Mouse (Mus musculus): ENCODE data around the gene Pfas.
A peak's percentile ranks its signal among the peaks of the same experiment; 100 is the strongest.
"Not testable (repeated sequence)": the region's sequence is repeated elsewhere in the genome, so short reads cannot be mapped to it uniquely, and the experiment has no call there.

Gene Pfas

DNA sequence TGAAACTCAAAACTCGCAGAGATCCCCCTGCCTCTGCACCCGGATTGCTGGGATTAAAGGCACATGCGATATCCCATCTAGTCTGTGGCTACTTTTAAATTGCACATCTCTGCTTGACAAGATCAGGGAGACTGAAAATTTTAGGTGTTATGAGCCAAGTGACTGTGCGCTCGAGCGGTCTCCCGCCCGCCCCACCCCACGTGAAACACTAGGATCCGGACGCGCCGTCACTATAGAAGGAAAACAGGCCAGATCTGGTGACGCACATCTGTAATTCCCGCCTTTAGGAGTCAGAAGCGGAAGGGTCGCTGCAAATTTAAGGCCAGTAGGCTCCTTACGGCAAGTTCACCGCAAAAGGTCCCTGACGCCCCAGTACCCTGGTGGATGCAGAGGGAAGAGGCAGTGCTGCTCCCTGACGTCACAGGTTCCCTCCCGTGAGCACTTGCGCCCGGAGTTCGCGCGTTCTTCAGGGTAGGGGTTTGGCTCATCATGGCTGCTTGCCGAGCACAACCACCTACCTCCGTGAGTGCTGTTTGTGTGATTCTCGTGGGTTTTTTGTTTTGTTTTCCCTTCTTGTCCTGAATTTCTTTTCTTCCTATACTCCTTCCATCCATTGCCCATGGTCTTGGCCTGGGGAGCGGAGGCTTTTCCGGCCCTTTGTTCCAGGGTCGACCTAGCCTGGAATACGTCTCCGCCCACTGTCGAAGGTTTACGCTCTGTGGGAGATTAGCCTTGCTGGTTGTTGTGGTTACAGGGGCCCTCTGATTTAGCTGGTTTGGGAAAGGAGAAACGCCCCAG lies 7.6 kb upstream of the Pfas start, which contains the start of gene Ctc1:
Gene Ctc1, plus strand, starts transcription at position 268 of the 798 bp plus-strand sequence.
- peak; percentile 60 for DNase-seq (ENCODE audit: low spot score)

DNA sequence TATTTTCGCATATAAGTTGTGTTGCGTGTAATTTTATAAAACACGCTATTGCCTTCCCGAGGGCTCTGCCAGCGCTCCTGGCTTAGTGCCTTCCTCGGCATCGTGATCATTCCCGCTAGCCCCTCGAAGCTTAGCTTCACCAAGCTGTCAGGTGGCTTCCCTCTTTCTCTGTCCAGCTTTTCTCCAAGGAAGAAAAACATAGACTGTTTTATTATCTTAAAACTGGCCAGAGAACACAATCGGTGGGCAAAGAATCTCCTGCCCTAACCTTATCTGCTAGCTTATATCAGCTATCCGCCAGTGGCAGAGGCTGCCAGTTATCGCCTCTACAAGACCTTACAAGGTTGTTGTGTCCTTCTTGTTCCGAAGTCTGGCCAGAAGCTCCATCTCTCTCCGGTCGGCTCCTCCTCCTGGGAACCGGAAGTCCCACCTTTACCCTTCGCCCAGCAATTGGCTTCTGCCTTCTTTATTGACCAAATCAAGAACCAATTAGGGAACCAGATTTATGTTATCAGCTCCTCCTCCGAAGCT lies 3.9 kb upstream of the Pfas start:
- peak; percentile 52 for DNase-seq (ENCODE audit: low spot score)

DNA sequence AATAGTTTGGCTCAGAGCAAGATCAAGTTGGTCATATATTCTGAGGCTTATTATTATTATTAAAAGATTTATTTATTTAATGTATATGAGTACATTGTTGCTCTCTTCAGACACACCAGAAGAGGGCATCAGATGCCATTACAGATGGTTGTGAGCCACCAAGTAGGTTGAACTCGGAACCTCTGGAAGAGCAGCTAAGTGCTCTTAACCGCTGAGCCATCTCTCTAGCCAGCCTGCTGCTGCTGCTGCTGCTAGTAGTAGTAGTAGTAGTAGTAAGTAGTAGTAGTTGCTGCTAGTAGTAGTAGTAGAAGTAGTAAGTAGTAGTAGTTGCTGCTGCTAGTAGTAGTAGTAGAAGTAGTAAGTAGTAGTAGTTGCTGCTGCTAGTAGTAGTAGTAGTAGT lies 3.2 kb upstream of the Pfas start:
- not testable (repeated sequence) for DNase-seq (ENCODE audit: low spot score)

DNA sequence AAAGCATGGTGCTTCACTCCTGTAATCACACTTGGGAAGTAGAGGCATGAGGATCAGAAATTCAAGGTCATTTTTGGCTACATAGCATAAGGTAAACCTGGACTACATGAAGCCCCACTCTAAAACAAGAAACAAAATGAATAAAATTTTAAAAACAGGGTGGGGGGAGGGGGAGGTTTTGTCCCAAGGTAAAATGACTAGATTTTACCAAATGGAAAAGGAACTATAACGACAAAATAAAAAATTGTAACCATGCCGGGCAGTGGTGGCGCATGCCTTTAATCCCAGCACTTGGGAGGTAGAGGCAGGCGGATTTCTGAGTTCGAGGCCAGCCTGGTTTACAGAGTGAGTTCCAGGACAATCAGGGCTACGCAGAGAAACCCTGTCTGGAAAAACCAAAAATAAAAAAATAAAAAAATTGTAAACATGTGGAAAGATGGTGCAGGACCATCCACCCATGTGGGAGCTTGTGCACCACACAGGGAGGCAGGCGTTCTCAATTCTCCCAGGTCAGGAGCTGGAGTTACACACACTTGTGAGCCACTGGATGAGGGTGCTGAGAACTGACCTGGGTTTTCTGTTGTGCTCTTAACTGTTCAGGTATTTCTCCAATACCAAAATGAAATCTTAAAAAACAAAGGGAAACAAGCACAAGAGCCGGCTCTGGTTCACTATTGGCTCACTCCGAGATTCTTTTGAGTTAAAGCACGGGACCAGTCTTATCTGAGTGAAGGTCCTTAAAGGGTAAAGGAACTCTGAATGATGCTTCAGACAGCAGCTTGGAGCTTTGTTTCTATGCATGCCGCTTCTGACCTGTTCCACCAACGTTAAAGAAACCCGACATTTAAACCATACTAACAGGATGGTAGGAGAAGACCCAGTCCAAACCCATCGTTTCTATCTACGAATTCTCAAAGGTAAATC lies 2.4 kb upstream of the Pfas start:
- DNase-seq (ENCODE audit: low spot score), result no peak

DNA sequence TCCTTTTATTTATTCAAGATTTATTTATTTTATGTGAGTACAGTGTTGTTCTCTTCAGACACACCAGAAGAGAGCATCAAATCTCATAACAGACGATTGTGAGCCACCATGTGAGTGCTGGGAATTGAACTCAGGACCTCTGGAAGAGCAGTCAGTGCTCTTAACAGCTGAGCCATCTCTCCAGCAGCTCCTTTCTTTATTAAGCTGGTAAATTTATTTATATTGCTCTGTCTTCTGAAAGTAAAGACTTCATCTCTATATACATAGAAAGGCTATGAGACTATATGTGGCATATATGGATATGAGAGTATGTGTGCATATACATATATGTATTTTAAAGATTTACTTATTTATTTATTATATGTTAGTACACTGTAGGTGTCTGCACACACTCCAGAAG lies 1.2 kb upstream of the Pfas start:
- DNase-seq (ENCODE audit: low spot score), result no peak

DNA sequence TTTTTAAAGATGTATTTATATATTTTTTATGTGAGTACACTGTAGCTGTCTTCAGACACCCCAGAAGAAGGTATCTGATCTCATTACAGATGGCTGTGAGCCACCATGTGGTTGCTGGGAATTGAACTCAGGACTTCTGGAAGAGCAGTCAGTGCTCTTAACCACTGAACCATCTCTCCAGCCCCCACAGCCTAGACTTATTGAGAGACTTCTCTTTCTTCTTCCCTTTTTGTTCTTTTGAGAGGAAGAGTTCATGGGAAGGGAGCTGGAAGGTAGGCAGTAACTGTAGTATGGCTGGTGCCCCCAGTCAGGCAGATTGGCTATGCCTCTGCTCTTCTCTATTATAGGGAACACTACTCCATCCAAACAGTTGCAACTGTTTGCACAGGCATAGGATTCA lies 1.7 kb downstream of the Pfas start:
- not testable (repeated sequence) for DNase-seq (ENCODE audit: low spot score)

DNA sequence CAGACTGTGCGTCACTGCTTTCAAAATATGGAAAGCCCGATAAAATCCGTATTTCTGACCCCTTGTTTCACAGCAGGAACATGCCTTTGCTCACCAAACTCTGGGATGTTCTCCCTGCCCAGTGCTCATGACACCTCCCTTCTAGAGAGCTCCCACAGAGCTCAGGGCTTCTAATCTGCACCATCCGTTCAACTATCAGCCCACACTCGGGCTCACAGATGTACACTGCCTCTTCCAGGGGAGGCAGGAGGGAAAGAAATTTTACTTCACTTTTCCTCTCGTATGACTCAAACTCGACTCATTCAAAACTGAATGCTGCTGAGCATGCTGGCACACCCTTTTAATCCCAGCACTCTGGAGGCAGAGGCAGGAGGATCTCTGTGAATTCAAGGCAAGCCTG lies 3.1 kb downstream of the Pfas start:
- DNase-seq (ENCODE audit: low spot score), result no peak

DNA sequence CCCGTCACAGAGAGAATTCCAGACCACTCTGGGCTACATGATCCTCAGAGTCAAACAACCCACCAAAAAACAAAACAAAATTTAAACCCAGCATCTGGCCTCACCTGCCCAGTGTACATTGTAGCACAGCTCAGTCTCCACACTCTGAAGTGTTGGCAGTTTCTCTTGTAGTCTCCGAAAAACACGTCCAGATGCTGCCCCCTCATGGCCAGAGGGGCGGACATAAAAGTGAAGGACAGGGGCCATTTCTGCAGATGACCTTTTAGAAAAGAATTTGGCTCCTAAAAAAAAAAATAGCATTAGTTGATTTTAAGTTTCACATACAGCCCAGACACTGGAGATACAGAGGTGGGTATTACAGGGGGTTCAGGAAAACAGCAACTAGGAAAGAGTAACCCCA lies 4.7 kb downstream of the Pfas start:
- no peak for DNase-seq (ENCODE audit: low spot score)

DNA sequence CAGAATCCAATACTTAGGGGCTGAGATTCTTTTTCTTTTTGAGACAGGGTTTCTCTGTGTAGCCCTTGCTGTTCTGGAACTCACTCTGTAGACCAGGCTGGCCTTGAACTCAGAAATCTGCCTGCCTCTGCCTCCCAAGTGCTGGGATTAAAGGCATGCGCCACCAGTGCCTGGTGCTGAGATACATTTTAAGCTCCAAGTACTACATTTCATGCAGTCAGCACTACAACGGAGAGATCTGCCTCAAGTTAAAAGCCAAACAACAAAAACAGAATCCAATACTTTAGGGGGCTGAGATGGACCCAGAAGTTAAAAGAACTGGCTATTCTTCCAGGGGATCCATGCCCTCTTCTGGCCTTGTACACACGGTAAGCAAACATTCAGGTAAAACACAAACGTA lies 5.5 kb downstream of the Pfas start:
- DNase-seq (ENCODE audit: low spot score), result not testable (repeated sequence)

DNA sequence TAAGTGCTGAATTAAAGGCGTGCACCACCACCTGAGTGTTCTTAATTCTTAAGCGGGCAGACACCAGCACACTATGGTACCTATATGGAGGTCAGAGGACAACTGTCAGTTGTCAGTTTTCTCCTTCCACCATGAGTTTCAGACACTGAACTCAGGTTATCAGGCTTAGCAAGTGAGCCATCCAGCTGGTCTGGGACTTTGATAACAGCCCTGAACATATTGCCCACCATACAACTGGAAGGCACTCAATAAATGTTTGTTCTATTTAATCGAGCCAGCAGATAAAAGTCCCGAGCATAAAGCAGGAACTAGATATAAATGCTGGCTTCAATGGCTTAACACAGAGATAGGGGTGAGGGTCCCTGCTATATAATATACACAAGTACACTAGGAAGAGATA lies 11.2 kb downstream of the Pfas start:
- DNase-seq (ENCODE audit: low spot score), result no peak

DNA sequence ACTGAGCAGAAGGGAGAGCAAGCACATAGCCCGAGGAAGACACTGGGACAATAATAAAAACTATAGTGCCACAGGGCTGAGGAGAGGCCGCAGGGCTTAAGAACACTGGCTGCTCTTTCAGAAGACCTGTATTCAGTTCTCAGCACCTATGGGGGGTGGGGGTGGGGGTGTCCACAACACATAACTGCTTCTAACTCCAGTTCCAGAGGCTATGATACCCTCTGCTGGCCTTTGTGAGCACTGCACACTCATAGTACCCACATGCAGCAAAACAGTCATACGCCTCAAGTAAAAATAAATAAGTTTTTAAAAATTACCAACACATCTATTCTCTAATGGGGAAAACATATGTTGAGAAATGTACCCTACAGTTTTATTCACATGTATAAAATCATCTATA lies 13.9 kb downstream of the Pfas start:
- DNase-seq (ENCODE audit: low spot score), result no peak

DNA sequence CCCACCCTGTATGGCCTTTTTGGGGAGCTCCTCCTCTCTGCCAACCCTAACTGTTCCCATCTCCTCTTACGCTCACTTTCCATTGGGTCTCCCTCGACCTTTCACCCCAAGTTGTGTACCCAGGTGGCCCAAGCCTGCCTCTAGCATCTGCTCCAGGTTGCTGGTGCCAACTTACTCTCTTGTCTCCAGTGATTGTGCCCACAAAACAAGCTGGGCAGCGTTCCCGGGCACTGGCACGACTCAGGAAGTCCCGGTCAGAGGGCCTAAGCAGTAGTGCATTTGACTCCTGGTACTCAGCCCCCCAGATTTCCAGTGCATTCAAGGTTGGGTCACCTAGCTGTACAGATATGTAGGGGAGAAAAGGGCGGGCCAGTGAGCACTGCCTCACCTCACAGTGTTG lies 15.1 kb downstream of the Pfas start:
- DNase-seq (ENCODE audit: low spot score), result no peak

DNA sequence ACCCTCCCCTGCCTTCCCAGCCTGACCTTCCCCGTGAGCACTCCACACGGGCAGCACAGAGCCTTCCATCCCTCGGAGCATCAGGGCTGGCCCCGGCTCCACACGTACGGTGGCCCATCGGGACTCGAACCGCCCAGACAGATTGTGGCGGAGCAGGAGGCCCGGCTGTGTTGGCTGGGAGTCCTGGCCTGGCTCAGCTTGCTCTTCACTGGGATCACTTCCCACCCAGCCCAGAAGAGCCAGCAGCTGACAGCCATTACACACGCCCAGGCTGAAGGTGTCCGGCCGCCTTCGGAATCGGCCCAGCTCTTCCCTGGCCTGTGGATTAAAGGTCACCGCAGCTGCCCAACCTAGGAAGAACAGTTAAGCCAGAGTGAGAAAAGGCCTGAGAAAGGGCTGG lies 19.9 kb downstream of the Pfas start:
- DNase-seq (ENCODE audit: low spot score), result no peak

DNA sequence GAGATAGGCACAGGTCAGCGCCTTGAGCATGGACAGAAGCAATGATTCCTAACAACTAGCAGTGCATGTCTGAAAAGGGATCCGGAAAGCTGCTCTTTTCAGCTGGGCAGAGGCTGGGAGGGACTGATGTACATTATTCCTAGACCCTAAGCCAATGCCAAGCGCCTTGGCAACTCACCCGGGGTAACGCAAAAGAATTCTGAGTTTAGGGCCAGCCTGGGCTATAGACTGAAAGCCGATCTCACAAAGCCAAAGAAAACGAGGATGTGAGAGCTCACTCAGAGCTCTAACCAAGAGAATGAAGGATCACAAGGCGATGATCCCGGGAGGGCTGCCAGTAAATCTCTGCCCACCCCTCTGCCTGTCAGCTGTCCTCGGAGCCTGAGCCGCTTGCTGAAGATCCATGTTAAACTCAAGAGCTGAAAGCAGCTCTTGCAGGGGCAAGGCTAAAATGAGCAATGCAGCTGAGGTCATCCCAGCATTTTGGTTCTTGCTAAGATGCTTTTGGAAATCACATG lies 20.8 kb downstream of the Pfas start:
- DNase-seq (ENCODE audit: low spot score), result no peak

DNA sequence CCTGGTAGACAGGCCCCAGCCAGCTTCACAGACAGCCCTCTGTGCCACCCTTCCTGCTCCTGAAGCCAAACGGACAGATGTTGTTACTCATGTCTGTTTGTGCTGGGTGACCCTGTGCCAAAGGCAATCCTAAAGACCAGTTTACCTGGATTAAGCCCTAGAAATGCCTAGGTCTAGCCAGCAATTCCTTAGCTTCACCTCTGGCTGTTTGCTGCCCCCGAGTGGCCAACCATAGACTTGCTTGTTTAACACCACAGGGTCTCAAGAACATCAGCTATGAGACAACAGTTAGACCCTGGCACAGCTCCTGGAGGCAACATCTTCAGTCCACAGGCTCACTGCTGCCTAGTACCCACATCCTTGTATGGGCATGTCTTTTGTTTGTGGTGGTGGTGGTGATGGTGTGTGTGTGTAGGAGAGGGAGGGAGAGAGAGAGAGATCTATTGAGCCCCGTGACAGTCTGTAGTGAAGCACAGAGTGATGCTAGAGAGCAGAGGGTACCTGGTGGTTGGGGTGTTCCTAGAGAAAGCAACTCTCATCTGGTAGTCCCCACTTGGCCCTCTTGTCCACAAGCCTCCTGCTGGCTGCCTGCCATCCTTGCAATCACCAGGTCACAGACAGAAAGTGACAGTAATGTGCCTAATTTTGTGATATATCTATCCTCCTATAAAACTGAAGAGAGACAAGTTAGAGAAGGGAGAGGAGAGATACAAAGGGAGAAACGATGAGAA lies 25.5 kb downstream of the Pfas start:
- DNase-seq (ENCODE audit: low spot score), result no peak

DNA sequence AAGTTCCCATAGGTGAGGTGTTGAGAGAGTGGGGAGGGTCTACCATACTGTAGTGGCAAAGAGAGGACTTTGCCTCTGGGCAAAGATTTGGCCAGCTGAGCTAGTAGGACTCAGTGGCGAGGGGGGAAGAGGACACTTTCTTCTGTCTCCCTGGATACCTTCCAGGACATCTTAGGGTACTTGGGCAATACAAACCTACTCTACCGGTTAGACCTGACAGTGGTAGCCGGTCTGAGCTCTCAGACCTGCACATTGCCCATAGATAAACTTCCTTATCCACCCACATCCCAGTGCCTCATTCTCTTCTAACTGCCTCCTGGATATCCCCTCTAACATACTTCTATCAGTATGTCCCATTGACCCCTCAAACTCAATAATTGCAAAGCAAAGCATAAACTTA lies 27.3 kb downstream of the Pfas start:
- no peak for DNase-seq (ENCODE audit: low spot score)

DNA sequence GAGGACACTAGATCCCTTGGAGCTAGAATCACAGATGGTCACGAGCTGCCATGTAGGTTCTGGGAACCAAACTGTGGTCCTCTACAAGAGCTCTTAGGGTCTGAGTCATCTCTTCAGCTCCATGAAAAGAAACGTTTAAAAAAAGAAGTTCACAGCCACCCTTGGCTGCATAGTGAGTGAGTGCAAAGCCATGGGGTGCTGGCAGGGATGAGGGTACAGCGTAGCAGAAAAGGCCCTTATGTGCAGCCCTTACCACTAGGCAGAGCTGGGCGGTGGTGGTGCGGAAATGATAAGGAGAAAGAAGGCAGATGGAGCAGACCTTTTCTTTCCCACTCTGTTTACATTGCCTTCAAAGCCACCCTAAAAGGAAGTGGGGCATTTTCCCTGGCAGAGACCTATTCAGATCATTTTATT lies 28.9 kb downstream of the Pfas start:
- DNase-seq (ENCODE audit: low spot score), result no peak

DNA sequence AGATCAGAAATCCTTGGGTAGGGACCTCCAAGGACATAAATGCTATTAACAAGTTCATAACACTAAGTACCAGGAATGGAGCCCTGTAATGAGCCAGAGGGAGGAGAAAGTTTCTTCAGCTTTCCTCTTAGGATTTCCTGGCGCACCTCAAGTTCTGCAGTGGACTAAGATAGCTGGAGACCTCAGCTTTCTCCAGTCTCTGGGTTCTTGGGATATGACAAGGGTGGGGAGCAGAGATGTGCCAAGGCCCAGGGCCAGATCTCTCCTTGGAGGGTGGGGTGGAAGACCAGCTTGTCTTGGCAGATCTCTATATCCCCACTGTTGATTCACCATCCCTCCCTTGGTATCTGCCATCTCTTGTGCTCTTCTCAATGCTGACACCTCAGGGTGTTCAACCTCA lies 32.7 kb downstream of the Pfas start:
- no peak for DNase-seq (ENCODE audit: low spot score)

DNA sequence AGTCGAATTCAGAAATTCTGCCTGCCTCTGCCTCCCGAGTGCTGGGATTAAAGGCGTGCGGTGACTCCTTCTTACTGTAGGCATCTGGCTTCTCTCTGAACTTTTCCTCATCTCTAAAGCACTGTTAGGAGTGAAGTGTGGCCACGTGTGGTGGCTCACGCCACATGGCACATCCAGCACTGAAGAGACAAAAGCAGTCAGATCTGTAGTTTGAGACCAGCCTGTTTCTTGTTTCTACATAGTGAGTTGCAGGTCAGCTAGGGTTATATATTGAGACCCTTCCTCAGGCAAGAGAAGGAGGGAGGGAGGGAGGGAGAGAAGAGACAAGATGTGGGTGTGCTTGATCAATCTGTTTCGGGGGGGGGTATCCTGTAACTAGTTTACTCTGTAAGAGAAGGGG lies 33.2 kb downstream of the Pfas start, which contains the start of gene Rangrf:
Gene Rangrf, minus strand, starts transcription at position 101 of the 400 bp plus-strand sequence.
- no peak for DNase-seq (ENCODE audit: low spot score)

DNA sequence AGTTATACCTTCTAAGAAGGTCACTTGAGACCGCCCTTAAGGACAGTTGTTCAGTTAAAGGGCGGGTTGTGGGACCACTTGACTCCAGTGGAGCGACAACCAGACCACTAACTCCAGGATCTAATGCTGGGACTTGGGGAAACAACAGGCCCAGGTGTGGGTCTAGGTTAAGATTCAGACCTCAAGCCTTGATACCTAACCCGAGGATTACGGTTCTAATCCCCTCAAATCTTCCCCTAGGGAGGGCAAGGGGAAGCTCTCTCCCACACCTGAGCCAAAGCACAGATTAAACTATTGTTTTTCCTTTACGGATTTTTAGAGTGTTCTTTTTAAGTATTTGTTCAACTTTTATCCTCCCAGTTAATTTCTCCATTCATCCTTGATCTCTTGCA lies 34.2 kb downstream of the Pfas start:
- DNase-seq (ENCODE audit: low spot score), result no peak

DNA sequence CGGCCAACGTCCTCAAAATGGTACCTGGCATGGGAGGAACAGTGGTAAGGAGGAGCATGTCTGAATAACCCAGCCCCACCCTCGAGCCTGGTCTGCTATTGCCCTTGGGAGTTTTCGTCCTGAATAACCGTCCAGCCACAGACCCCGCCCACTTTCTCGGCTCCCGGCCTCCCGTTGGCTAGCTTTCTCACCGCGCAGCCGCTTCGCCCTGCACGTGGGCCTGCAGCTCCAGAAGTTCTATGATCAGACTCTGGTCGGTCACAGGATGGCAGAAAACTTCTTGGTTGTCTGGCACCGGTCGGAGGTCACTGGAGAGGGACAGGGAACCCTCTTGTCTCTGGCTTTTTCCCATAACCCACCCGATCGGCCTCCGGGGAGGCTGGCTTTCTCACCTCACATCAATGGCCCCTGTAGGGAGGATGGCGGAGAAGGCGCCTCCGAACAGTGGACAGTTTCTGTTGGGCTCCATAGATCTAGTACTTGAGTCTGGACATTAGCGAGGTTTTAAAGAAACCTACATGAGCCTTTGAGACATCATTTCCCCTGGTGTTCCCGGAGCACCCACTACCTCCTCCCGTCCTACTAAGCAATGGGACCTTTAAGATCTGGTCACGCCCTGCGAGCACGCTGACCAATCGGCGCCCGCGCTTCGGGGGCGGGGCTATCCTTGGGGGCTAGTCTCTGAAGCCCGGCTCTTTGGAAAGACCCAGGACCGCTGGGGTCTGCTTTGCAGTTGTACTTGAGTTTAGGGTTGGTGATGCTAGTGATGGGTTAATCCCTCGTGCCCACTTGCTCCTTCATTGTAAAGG lies 34.8 kb downstream of the Pfas start:
- DNase-seq (ENCODE audit: low spot score), result peak; percentile 40

Data from urinary bladder, postnatal 10 days (tissue).